Comparison of ENCODE assay signal across 8 mouse cellular contexts in the genomic region with DNA sequence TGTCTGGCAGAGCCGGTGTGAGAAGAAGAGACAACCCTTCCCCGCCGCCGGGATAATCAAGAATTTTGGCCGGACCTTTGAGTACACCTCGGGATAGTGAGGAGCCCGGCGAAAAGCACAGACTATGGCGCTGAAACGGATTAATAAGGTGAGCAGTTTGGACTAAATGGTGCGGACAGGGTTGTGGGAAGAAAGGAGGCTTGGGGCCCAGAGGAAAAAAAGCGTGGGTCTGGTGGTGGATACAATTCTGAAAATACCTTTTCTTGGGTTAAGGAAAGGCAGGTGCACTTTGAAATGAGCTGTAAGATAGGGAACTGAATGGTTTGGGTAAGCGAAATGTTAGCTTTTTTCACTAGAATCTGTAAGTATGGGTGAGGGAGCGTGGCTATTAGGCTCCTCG. TPM values are rescaled to one million over a fixed set of nuclear protein-coding genes. Genes with fewer than 3 reads are reported as not detected.
DNase-seq lines count a peak whose midpoint lies in the region; ATAC-seq and TF ChIP-seq lines count a peak whose summit lies in the region.

No protein-coding gene starts in this region.

- ATAC-seq in heart, embryonic 11.5 days (replicated peaks; ENCODE audit: insufficient number of reproducible peaks, low FRiP score, low TSS enrichment), result no peak
- no peak for ATAC-seq in forebrain, embryonic 12.5 days (ENCODE audit: low FRiP score)
- no peak for ATAC-seq in liver, embryonic 14.5 days (ENCODE audit: insufficient read depth)

- H3K27ac ChIP-seq in heart, embryonic 11.5 days (ENCODE audit: low read depth, low read length), result peak overlapping the region; percentile 100
- H3K27ac ChIP-seq in forebrain, embryonic 12.5 days, result peak overlapping the region; percentile 100
- H3K27ac ChIP-seq in liver, embryonic 14.5 days, result peak overlapping the region; percentile 95

- no peaks in the 10 kb centered on the region for H3K36me3 ChIP-seq in heart, embryonic 11.5 days (ENCODE audit: control insufficient read depth, insufficient read depth, low read length)
- peaks cover 53% of the 10 kb centered on the region for H3K36me3 ChIP-seq in C2C12 (ENCODE audit: control insufficient read depth, insufficient read depth)
- H3K36me3 ChIP-seq in forebrain, embryonic 12.5 days (replicated peaks), result peaks cover 3% of the 10 kb centered on the region
- peaks cover 14% of the 10 kb centered on the region for H3K36me3 ChIP-seq in liver, embryonic 14.5 days (replicated peaks; ENCODE audit: control insufficient read depth, insufficient read depth, low read depth)

- peaks cover 58% of the 10 kb centered on the region for H3K79me3 ChIP-seq in C2C12 (ENCODE audit: low read depth)

- H3K4me2 ChIP-seq in heart, embryonic 11.5 days, result peak overlapping the region; percentile 95
- peak overlapping the region; percentile 93 for H3K4me2 ChIP-seq in forebrain, embryonic 12.5 days
- peak overlapping the region; percentile 91 for H3K4me2 ChIP-seq in liver, embryonic 14.5 days (ENCODE audit: low read depth)

- peak overlapping the region; percentile 98 for H3K9ac ChIP-seq in heart, embryonic 11.5 days (ENCODE audit: low read depth, low read length)
- H3K9ac ChIP-seq in forebrain, embryonic 12.5 days, result peak overlapping the region; percentile 98
- peak overlapping the region; percentile 93 for H3K9ac ChIP-seq in liver, embryonic 14.5 days (replicated peaks)

- no peak for DNase-seq in heart, adult 8-10 months (ENCODE audit: low spot score)
- DNase-seq in liver, embryonic 14.5 days (ENCODE audit: low read depth in 3 of 3, low spot score in 3 of 3), result no peak
- DNase-seq in T-cell, adult 2 months (ENCODE audit: low spot score), result no peak
- no peak for DNase-seq in layer of hippocampus, postnatal 10 days (ENCODE audit: low spot score in 2 of 2)
- no peak for DNase-seq in left cerebral cortex, adult 8-10 months (ENCODE audit: low spot score in 2 of 2)

- peak overlapping the region; percentile 95 for H3K4me3 ChIP-seq in heart, embryonic 11.5 days (ENCODE audit: low read depth, low read length)
- peak overlapping the region; percentile 93 for H3K4me3 ChIP-seq in C2C12 (ENCODE audit: insufficient read depth, poor library complexity, severe bottlenecking)
- peak overlapping the region; percentile 97 for H3K4me3 ChIP-seq in forebrain, embryonic 12.5 days (replicated peaks)
- peak overlapping the region; percentile 90 to 91 for H3K4me3 ChIP-seq in liver, embryonic 14.5 days (ENCODE audit: insufficient read depth in 1 of 2, low read depth in 2 of 2, low read length in 2 of 2)

- H3ac ChIP-seq in C2C12 (ENCODE audit: control insufficient read depth, insufficient read length, low read depth), result peak overlapping the region; percentile 93

- H3K27me3 ChIP-seq in heart, embryonic 11.5 days (ENCODE audit: control insufficient read depth, insufficient read depth, low read length), result no peaks in the 10 kb centered on the region
- no peaks in the 10 kb centered on the region for H3K27me3 ChIP-seq in C2C12 (ENCODE audit: control insufficient read depth, insufficient read depth, insufficient read length)
- no peaks in the 10 kb centered on the region for H3K27me3 ChIP-seq in forebrain, embryonic 12.5 days
- no peaks in the 10 kb centered on the region for H3K27me3 ChIP-seq in liver, embryonic 14.5 days (ENCODE audit: control insufficient read depth, insufficient read depth, low read length)

- H3K4me1 ChIP-seq in heart, embryonic 11.5 days (ENCODE audit: control insufficient read depth, insufficient read depth, low read length), result peaks cover 10% of the 10 kb centered on the region; the same call in 1 of the 2 replicates
- H3K4me1 ChIP-seq in forebrain, embryonic 12.5 days, result peaks cover 30% of the 10 kb centered on the region
- H3K4me1 ChIP-seq in liver, embryonic 14.5 days (replicated peaks; ENCODE audit: control insufficient read depth in 2 of 2, insufficient read depth in 2 of 2, low read length in 1 of 2), result peaks cover 9% of the 10 kb centered on the region in 2 experiments

- H3K79me2 ChIP-seq in C2C12 (ENCODE audit: control insufficient read depth, insufficient read depth), result peaks cover 75% of the 10 kb centered on the region

- TF ChIP-seq CTCF in C2C12 (IDR thresholded peaks at IDR 0.05; ENCODE audit: control insufficient read depth, insufficient read depth, insufficient read length), result no peak
- no peak for TF ChIP-seq CTCF in liver, embryonic 14.5 days (IDR thresholded peaks at IDR 0.05; ENCODE audit: low read depth)

- no peaks in the 10 kb centered on the region for H3K9me3 ChIP-seq in heart, embryonic 11.5 days (replicated peaks; ENCODE audit: control insufficient read depth, low read length)
- H3K9me3 ChIP-seq in forebrain, embryonic 12.5 days, result no peaks in the 10 kb centered on the region
- no peaks in the 10 kb centered on the region for H3K9me3 ChIP-seq in liver, embryonic 14.5 days (ENCODE audit: control insufficient read depth, low read length)

- TF ChIP-seq EP300 in liver, embryonic 14.5 days (IDR thresholded peaks at IDR 0.05; ENCODE audit: low read depth), result no peak

- WGBS in heart, embryonic 11.5 days (ENCODE audit: insufficient replicate concordance), result 4% methylated on average over 15 of the region's 15 CpGs
- 5% methylated on average over 15 of the region's 15 CpGs for WGBS in forebrain, embryonic 12.5 days
- WGBS in liver, embryonic 14.5 days (ENCODE audit: insufficient replicate concordance), result 2% methylated on average over 15 of the region's 15 CpGs

TF ChIP-seq in C2C12, 6 proteins besides CTCF, POLR2A, EP300 and RAD21:
- TF ChIP-seq MAX (IDR thresholded peaks at IDR 0.05) (no peak), CEBPB (IDR thresholded peaks at IDR 0.05; ENCODE audit: low read depth) (no peak)

RNA-seq across cellular contexts. Expression of gene Ube2d3, which starts 1.7 kb away (rescaled TPM):
- 497 and 511 TPM in 2 replicates for polyA plus RNA-seq in heart, embryonic 11.5 days (2014; fragmentation: Nextera tagmentation; extraction: Ambion mirVana)
- total RNA-seq in heart, adult 8-10 months (2022), result 100 to 1,000 TPM; 333 to 393 (median 350) TPM
- polyA plus RNA-seq in C2C12 (2012; fragmentation: generic; extraction: Trizol), result 261 TPM
- polyA plus RNA-seq in forebrain, embryonic 12.5 days (2016; fragmentation: Nextera tagmentation; extraction: Ambion mirVana), result 519 and 542 TPM in 2 replicates
- 104 and 112 TPM in 2 replicates for polyA plus RNA-seq in liver, embryonic 14.5 days (2012; rRNA removed)
- polyA plus RNA-seq in liver, embryonic 14.5 days (2014; fragmentation: Nextera tagmentation; extraction: Ambion mirVana), result 246 and 266 TPM in 2 replicates
- 100 to 1,000 TPM; 258 to 279 TPM for total RNA-seq in layer of hippocampus, postnatal 10 days (2021)
- total RNA-seq in left cerebral cortex, adult 8-10 months (2022), result 100 to 1,000 TPM; 215 to 235 (median 222) TPM

RNA-seq across cellular contexts. Expression of gene Cisd2, which starts 15.9 kb away (rescaled TPM):
- 54.9 and 59.2 TPM in 2 replicates for polyA plus RNA-seq in heart, embryonic 11.5 days (2014; fragmentation: Nextera tagmentation; extraction: Ambion mirVana)
- total RNA-seq in heart, adult 8-10 months (2022), result 10 to 100 TPM; 45.0 to 53.5 (median 50.7) TPM
- 17.0 TPM for polyA plus RNA-seq in C2C12 (2012; fragmentation: generic; extraction: Trizol)
- polyA plus RNA-seq in forebrain, embryonic 12.5 days (2016; fragmentation: Nextera tagmentation; extraction: Ambion mirVana), result 92.3 and 93.0 TPM in 2 replicates
- polyA plus RNA-seq in liver, embryonic 14.5 days (2012; rRNA removed), result 10.3 and 16.5 TPM in 2 replicates
- polyA plus RNA-seq in liver, embryonic 14.5 days (2014; fragmentation: Nextera tagmentation; extraction: Ambion mirVana), result 22.3 and 23.8 TPM in 2 replicates
- 10 to 100 TPM; 34.9 to 39.1 TPM for total RNA-seq in layer of hippocampus, postnatal 10 days (2021)
- total RNA-seq in left cerebral cortex, adult 8-10 months (2022), result 10 to 100 TPM; 34.6 to 37.2 (median 35.7) TPM

RNA-seq across cellular contexts. Expression of gene Manba, which starts 45.8 kb away (rescaled TPM):
- polyA plus RNA-seq in heart, embryonic 11.5 days (2014; fragmentation: Nextera tagmentation; extraction: Ambion mirVana), result 29.7 and 32.8 TPM in 2 replicates
- 10 to 100 TPM; 15.8 to 19.3 (median 16.8) TPM for total RNA-seq in heart, adult 8-10 months (2022)
- 2.9 TPM for polyA plus RNA-seq in C2C12 (2012; fragmentation: generic; extraction: Trizol)
- polyA plus RNA-seq in forebrain, embryonic 12.5 days (2016; fragmentation: Nextera tagmentation; extraction: Ambion mirVana), result 3.6 and 4.6 TPM in 2 replicates
- 1.5 and 2.2 TPM in 2 replicates for polyA plus RNA-seq in liver, embryonic 14.5 days (2012; rRNA removed)
- polyA plus RNA-seq in liver, embryonic 14.5 days (2014; fragmentation: Nextera tagmentation; extraction: Ambion mirVana), result 4.9 and 5.7 TPM in 2 replicates
- 1 to 10 TPM; 6.9 to 8.0 TPM for total RNA-seq in layer of hippocampus, postnatal 10 days (2021)
- 10 to 100 TPM in 3 of 4 experiments, 1 to 10 TPM in 1; 9.9 to 17.0 (median 11.9) TPM for total RNA-seq in left cerebral cortex, adult 8-10 months (2022)
